Mouse (Mus musculus): Measurements from ENCODE around the gene Cox6b1. TPM values are rescaled to one million over a fixed set of nuclear protein-coding genes. Genes with fewer than 3 reads are reported as not detected.

Cox6b1 gene
- polyA plus RNA-seq, 1 experiment from 2014 or later = 1,996 TPM

DNA sequence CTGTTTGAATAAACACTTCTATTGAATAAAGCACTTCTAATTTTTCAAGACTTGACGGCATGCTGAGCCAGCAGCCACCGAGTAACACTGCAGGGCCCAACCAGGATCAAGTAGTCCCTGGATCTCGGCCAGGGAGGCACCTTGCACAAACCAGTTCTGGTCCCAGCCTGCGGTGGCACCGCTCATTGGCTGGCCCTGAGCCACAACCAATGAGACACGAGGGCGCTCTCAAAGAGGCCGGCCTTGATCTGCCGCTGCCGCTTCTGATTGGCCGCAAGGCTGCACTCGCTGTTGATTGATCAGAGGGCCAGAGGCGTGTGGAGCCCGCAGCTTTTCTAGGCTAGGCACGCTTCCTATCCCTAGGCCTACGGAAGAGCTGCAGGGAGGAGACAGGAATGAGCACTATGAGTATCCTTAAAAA lies 26.0 kb downstream of the Cox6b1 start:
- Histone ChIP-seq H3K27ac (ENCODE audit: low read length) (peak overlapping the region; percentile 51; the same call in 1 of the 2 replicates), H3K4me1 (ENCODE audit: control insufficient read depth, insufficient read depth, low read length) (peaks cover 6% of the 10 kb centered on the region; the same call in 1 of the 2 replicates), H3K4me2 (ENCODE audit: low read depth, low read length) (peak overlapping the region; percentile 37; the same call in 1 of the 2 replicates), H3K9ac (ENCODE audit: low read length) (peak overlapping the region; percentile 47), H3K27me3 (ENCODE audit: control insufficient read depth, insufficient read depth, low read length) (no peaks in the 10 kb centered on the region), H3K4me3 (ENCODE audit: low read length) (peak overlapping the region; percentile 10; the same call in 1 of the 2 replicates), H3K9me3 (replicated peaks; ENCODE audit: control insufficient read depth, low read length) (no peaks in the 10 kb centered on the region), H3K36me3 (ENCODE audit: control insufficient read depth, insufficient read depth) (no peaks in the 10 kb centered on the region)
- 2% methylated on average over 16 of the region's 16 CpGs for WGBS
- ATAC-seq (replicated peaks; ENCODE audit: extremely low read depth, insufficient read depth, low FRiP score) = peak; percentile 95

DNA sequence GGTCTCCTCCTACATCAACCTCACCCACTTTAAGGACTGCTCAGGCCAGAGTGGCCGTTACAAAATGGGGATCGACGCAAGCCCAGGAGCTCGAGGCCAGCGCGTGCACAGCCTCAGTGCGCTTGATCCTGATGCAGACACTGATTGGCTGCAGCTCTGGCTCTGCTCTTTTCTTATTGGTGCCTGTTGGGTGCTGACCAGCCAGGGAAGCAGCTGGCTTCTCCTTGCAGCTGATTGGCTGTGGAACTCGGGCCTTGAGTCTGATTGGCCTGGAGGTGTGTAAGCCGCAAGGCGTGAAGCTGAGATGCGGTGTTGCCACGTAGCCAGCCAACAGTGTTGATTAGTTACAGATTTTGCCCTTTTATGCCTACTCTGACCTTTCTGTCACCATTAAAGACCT lies 27.2 kb downstream of the Cox6b1 start, which contains the start of gene Zbtb32:
TSS of gene Zbtb32 (minus strand) at position 124 of the 400 bp plus-strand sequence.
- 0 out of 2 replicates have a peak within 1 kb of the TSS, but pooled peaks have one; percentile 36 for H3K9ac ChIP-seq (ENCODE audit: low read length)
- no peaks in the 10 kb centered on the region for H3K9me3 ChIP-seq (replicated peaks; ENCODE audit: control insufficient read depth, low read length)
- no peak within 1 kb of the TSS for H3K4me3 ChIP-seq (ENCODE audit: low read length)
- H3K27me3 ChIP-seq (ENCODE audit: control insufficient read depth, insufficient read depth, low read length) = no peaks in the 10 kb centered on the region
- ATAC-seq (replicated peaks; ENCODE audit: extremely low read depth, insufficient read depth, low FRiP score) = no peak
- peak within 1 kb of the TSS; percentile 28; the same call in 1 of the 2 replicates for H3K27ac ChIP-seq (ENCODE audit: low read length)
- 92% methylated on average over 12 of the region's 12 CpGs for WGBS
- H3K4me2 ChIP-seq (ENCODE audit: low read depth, low read length) = 0 out of 2 replicates have a peak within 1 kb of the TSS, but pooled peaks have one; percentile 3
- peaks cover 6% of the 10 kb centered on the region; the same call in 1 of the 2 replicates for H3K4me1 ChIP-seq (ENCODE audit: control insufficient read depth, insufficient read depth, low read length)
- H3K36me3 ChIP-seq (ENCODE audit: control insufficient read depth, insufficient read depth) = no peaks in the 10 kb centered on the region

DNA sequence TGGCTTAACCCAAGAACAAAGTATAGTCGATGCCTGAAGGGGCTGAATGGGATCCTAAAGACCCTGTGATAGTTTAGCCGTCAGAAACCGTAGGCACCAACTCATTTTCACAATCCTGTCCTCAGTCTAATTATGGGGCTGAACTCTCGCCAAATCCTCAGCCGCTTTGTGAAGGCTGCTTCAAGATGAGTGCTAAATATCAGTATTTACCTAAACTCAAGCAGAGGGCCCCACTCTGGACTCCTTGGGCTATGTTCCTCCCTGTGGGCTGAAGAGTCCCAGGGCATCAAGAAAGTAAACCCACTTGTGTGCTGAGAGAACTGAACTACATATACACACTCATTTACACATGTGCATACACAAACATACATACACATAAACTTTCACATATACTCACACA lies 29.1 kb downstream of the Cox6b1 start:
- Histone ChIP-seq H3K9me3 (replicated peaks; ENCODE audit: control insufficient read depth, low read length) (no peaks in the 10 kb centered on the region), H3K27me3 (ENCODE audit: control insufficient read depth, insufficient read depth, low read length) (no peaks in the 10 kb centered on the region), H3K27ac (ENCODE audit: low read length) (no peak overlapping the region), H3K4me3 (ENCODE audit: low read length) (no peak overlapping the region), H3K9ac (ENCODE audit: low read length) (no peak overlapping the region), H3K36me3 (ENCODE audit: control insufficient read depth, insufficient read depth) (no peaks in the 10 kb centered on the region), H3K4me1 (ENCODE audit: control insufficient read depth, insufficient read depth, low read length) (peaks cover 6% of the 10 kb centered on the region; the same call in 1 of the 2 replicates), H3K4me2 (ENCODE audit: low read depth, low read length) (no peak overlapping the region)
- 60% methylated on average over 5 of the region's 5 CpGs for WGBS
- ATAC-seq (replicated peaks; ENCODE audit: extremely low read depth, insufficient read depth, low FRiP score) = no peak

DNA sequence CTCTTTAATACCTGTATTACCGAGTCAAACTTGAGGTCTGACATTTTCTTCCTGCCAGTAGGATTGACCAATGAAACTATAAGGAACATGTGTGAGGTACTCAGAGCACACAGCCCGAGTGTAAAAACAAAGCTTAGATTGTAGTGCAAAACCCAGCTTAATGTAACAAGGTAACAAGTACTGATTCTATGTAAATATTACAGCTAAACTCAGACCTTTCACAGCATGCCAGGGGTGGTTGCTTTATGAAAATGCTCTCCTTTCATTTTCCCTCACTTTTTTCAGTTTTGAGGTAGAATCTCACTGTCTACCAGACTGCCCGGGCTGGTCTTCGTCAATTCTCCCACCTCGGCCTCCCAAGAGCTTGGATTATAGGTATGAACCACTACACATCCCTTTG lies 29.9 kb downstream of the Cox6b1 start:
- Histone ChIP-seq H3K9me3 (replicated peaks; ENCODE audit: control insufficient read depth, low read length) (no peaks in the 10 kb centered on the region), H3K27ac (ENCODE audit: low read length) (no peak overlapping the region), H3K4me2 (ENCODE audit: low read depth, low read length) (no peak overlapping the region), H3K4me3 (ENCODE audit: low read length) (no peak overlapping the region), H3K36me3 (ENCODE audit: control insufficient read depth, insufficient read depth) (no peaks in the 10 kb centered on the region), H3K4me1 (ENCODE audit: control insufficient read depth, insufficient read depth, low read length) (peaks cover 6% of the 10 kb centered on the region; the same call in 1 of the 2 replicates), H3K9ac (ENCODE audit: low read length) (no peak overlapping the region), H3K27me3 (ENCODE audit: control insufficient read depth, insufficient read depth, low read length) (no peaks in the 10 kb centered on the region)
- WGBS = 70% methylated on average over 5 of the region's 5 CpGs
- no peak for ATAC-seq (replicated peaks; ENCODE audit: extremely low read depth, insufficient read depth, low FRiP score)

- Histone ChIP-seq H3K36me3 (ENCODE audit: control insufficient read depth, insufficient read depth) (no peaks in the 10 kb centered on the region), H3K4me3 (ENCODE audit: low read length) (no peak overlapping the region), H3K27me3 (ENCODE audit: control insufficient read depth, insufficient read depth, low read length) (no peaks in the 10 kb centered on the region), H3K9me3 (replicated peaks; ENCODE audit: control insufficient read depth, low read length) (no peaks in the 10 kb centered on the region), H3K4me2 (ENCODE audit: low read depth, low read length) (no peak overlapping the region), H3K27ac (ENCODE audit: low read length) (no peak overlapping the region), H3K4me1 (ENCODE audit: control insufficient read depth, insufficient read depth, low read length) (peaks cover 8% of the 10 kb centered on the region; the same call in 1 of the 2 replicates), H3K9ac (ENCODE audit: low read length) (no peak overlapping the region)
- ATAC-seq (replicated peaks; ENCODE audit: extremely low read depth, insufficient read depth, low FRiP score) = no peak
- 55% methylated on average over 4 of the region's 4 CpGs for WGBS
Observed at GRCm38 (mm10) chr7:30594510-30595024, 31.4 kb downstream of the Cox6b1 start.

DNA sequence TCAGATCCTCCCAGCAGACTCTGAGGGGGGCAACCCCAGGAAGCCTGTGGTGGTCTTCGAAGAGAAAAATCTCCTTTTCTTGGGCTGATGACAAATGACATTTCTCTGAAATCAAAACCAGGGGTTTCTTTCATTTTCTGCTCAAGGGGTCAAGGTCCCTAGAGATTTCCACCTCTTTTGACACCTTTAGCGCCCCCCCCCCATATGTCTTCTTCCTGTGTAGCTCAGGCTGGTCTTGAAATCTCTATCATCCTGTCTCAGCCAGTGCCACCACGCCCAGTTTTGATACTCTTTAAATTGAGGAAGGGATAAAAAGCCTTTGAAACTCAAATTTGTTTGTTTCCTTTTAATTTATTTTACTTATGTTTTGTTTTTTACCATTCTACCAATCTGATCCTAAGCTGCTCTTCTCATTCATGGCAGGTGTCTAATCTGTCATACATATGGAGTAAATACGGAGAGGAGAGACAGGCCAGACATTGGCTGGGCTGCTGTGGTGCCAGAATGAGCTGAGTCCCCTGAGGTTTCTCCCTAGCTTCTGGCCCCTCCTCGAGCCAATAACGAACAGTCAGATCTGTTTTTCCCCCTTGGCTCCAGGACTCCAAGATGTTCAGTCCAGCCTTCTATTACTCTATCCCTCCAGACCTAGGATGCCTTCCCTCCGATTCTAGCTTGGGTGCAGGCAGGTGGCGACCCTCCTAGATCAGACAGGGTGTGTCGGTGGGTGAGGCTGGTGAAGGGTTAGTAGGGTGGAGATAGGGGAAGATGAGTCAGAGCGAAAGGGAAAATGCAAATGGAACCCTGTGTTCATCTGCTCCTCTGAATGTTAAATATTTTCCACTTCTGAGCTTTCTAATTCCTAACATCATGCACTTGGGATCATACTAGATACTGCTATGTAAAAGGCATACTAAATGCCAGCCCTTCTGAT lies 32.1 kb downstream of the Cox6b1 start:
- H3K4me2 ChIP-seq (ENCODE audit: low read depth, low read length) = no peak overlapping the region

GRCm38 (mm10) chr7:30592772-30593423 lies 33.1 kb downstream of the Cox6b1 start:
- ATAC-seq (replicated peaks; ENCODE audit: extremely low read depth, insufficient read depth, low FRiP score) = no peak
- H3K36me3 ChIP-seq (ENCODE audit: control insufficient read depth, insufficient read depth) = no peaks in the 10 kb centered on the region
- H3K4me3 ChIP-seq (ENCODE audit: low read length) = no peak overlapping the region
- H3K27ac ChIP-seq (ENCODE audit: low read length) = no peak overlapping the region
- H3K27me3 ChIP-seq (ENCODE audit: control insufficient read depth, insufficient read depth, low read length) = no peaks in the 10 kb centered on the region
- H3K4me2 ChIP-seq (ENCODE audit: low read depth, low read length) = no peak overlapping the region
- H3K9me3 ChIP-seq (replicated peaks; ENCODE audit: control insufficient read depth, low read length) = no peaks in the 10 kb centered on the region
- H3K9ac ChIP-seq (ENCODE audit: low read length) = no peak overlapping the region
- H3K4me1 ChIP-seq (ENCODE audit: control insufficient read depth, insufficient read depth, low read length) = peaks cover 7% of the 10 kb centered on the region; the same call in 1 of the 2 replicates
- 30% methylated on average over 5 of the region's 5 CpGs for whole genome bisulfite sequencing

More for the DNA sequence above, 32.1 kb downstream of the Cox6b1 start:
- Histone ChIP-seq H3K36me3 (ENCODE audit: control insufficient read depth, insufficient read depth) (no peaks in the 10 kb centered on the region), H3K27ac (ENCODE audit: low read length) (no peak overlapping the region), H3K4me1 (ENCODE audit: control insufficient read depth, insufficient read depth, low read length) (peaks cover 7% of the 10 kb centered on the region; the same call in 1 of the 2 replicates), H3K27me3 (ENCODE audit: control insufficient read depth, insufficient read depth, low read length) (no peaks in the 10 kb centered on the region), H3K9ac (ENCODE audit: low read length) (no peak overlapping the region), H3K9me3 (replicated peaks; ENCODE audit: control insufficient read depth, low read length) (no peaks in the 10 kb centered on the region), H3K4me3 (ENCODE audit: low read length) (no peak overlapping the region)
- ATAC-seq (replicated peaks; ENCODE audit: extremely low read depth, insufficient read depth, low FRiP score) = no peak
- WGBS = 73% methylated on average over 10 of the region's 10 CpGs

DNA sequence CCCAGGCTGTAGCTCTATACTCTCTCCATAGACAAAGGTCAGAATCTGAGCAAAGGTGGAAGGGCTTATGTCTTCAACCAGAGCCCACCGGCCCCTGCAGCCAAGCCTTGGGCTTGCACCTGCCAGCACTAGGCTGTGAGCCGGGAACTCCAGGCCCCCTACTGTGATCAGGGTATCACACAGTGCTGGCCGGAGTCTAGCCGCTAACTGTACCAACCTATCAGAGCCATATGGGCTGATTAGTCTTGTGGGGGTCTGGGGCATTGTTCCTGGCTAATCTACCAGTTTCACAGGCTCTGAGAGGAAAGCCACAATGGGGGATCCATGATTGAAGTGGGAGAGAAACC lies 34.4 kb downstream of the Cox6b1 start:
- WGBS = 62% methylated on average over 4 of the region's 4 CpGs
- Histone ChIP-seq H3K36me3 (ENCODE audit: control insufficient read depth, insufficient read depth) (peaks cover under 1% of the 10 kb centered on the region), H3K27me3 (ENCODE audit: control insufficient read depth, insufficient read depth, low read length) (no peaks in the 10 kb centered on the region), H3K9me3 (replicated peaks; ENCODE audit: control insufficient read depth, low read length) (no peaks in the 10 kb centered on the region), H3K27ac (ENCODE audit: low read length) (no peak overlapping the region), H3K4me2 (ENCODE audit: low read depth, low read length) (no peak overlapping the region), H3K4me3 (ENCODE audit: low read length) (no peak overlapping the region), H3K9ac (ENCODE audit: low read length) (no peak overlapping the region), H3K4me1 (ENCODE audit: control insufficient read depth, insufficient read depth, low read length) (peaks cover 17% of the 10 kb centered on the region)
- no peak for ATAC-seq (replicated peaks; ENCODE audit: extremely low read depth, insufficient read depth, low FRiP score)

Data from heart, embryonic 16.5 days (tissue).